Mouse (Mus musculus) naive thymus-derived CD4-positive, alpha-beta T cell, adult 2 months (primary cell): ENCODE results near the gene Slc51a.
"Not testable (repeated sequence)": the region's sequence is repeated elsewhere in the genome, so short reads cannot be mapped to it uniquely, and the experiment has no call there.

Experiments
- DNase-seq: peaks from one replicate; pipeline ENCODE4 v3.0.0-alpha.2; 2011; ENCODE audit warnings: low read depth

The Slc51a gene

DNA sequence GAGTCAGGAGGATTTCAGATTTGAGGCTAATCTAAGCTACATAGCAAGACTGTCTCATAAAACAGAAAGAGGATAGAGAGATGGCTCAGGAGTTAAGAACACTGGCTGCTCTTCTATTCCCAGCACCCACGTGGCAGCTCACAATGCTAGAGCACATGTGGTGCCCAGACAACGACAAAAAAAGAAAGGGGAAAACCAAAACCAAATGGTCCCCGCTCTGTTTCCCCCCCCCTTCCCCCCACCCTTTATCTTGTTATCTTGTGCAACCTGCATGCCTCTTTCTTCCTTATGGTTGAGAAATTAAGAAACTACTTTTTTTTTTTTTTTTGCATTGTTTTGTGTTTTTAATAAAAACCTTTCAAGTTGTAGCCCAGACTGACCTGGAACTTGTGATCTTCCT lies 19.2 kb downstream of the Slc51a start:
- no peak for DNase-seq

- DNase-seq = no peak
These were observed 22.8 kb downstream of the Slc51a start for GRCm38 (mm10) chr16:32464908-32465307.

GRCm38 (mm10) chr16:32463426-32463825 lies 24.3 kb downstream of the Slc51a start:
- DNase-seq = no peak

- no peak for DNase-seq
These were observed 24.7 kb downstream of the Slc51a start for GRCm38 (mm10) chr16:32462950-32463349.

GRCm38 (mm10) chr16:32461713-32462112 lies 26.0 kb downstream of the Slc51a start:
- DNase-seq = no peak

DNA sequence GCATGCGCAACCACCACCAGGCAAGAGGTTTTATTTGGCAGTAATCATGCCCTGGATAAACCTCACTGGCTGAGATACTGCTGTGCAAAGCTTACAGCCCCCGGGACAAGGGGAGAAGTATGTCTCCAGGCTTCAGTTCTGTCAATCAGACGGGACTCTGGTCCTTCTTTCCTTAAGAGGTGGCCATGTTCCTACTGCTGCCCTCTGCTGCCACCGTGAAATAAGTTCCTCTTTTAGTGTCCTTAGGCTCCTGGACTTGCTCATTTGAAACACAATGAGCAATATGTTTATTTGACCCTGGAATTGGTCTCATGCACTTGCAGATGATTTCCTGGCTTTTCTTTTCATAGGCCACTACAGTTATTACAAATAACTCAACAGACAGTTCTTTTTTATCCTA lies 27.2 kb downstream of the Slc51a start:
- DNase-seq = no peak

DNA sequence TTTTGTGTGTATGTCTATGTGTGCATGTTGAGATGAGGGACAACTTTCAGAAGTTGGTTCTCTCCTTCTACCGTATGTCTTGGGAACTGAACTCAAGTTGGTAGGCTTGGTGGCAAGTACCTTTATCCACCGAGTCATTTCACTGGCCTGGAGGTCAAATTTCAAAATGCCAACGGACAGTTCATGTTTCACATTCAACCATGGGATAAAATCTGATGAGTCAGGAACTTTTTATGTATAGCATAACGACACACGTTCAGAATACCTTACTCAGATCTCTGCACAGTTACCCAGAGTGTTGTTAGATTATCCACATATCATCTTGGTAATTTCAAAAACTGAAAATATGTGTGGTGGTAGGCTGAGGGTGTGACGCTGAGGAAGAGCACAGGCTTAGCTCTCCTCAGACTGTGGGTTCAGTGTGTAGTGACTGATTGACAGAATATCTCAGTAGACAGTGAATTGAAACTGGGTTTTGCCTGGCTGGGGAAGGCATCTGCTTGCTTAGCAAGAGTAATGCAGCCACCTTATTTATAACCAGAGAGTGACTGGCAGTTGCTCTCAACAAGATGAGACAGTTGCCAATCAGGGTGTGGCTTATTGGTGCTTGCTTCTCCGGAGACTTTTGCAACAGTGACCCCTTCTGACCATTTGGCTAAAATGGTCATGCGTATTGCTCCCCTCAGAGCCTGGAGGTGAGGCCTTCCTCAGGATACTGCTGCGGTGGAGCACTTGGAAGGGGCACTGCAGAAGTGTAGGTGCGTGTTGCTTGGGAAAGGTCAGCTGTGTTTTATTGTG lies 29.9 kb downstream of the Slc51a start:
- peak; percentile 27 for DNase-seq

- no peak for DNase-seq
These were observed 30.9 kb downstream of the Slc51a start for GRCm38 (mm10) chr16:32456761-32457160.

- DNase-seq = no peak
These were observed 31.6 kb downstream of the Slc51a start for GRCm38 (mm10) chr16:32456086-32456485.

DNA sequence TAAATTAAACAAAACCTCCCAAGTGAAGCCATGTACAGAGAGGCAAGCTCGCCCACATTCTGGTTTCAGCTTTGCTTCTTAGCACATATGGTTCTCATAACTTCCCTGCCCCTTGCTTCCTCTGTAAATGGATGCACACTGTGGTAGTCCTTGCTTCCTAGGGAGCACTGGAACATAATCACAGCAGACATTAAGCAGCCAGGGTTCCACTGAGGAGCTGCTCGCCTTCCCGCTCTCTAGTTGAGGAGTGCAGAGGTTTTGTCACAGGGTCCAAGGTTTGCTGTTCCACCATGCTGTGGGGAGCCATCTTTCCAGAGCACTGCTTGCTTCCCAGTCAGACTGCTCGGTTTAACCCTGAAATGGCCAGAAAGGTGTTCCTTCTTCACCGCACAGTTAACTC lies 33.0 kb downstream of the Slc51a start:
- no peak for DNase-seq

GRCm38 (mm10) chr16:32453102-32453501 lies 34.6 kb downstream of the Slc51a start:
- DNase-seq = no peak

GRCm38 (mm10) chr16:32450133-32450532 lies 37.5 kb downstream of the Slc51a start:
- no peak for DNase-seq

DNA sequence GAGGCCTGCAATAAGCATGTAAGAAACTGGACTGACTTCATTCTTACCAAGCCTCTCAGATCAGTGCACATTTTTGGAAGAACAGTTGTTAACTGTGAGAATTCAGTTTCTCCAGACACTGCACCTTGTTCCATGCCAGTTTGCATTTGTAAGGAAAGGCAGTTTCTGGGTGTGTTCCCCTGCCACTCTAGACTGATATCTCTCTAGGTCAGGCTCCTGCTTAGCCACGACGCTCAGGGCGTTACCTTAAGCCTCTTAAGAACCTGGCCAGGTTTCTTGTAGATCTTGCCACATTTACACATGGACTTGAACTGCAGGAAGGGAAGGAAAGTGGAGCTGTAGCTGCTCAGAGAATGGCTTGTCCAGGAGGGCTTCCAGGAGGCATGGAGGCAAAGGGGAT lies 38.0 kb downstream of the Slc51a start:
- no peak for DNase-seq

GRCm38 (mm10) chr16:32446563-32447138 lies 41.0 kb downstream of the Slc51a start:
- no peak for DNase-seq

DNA sequence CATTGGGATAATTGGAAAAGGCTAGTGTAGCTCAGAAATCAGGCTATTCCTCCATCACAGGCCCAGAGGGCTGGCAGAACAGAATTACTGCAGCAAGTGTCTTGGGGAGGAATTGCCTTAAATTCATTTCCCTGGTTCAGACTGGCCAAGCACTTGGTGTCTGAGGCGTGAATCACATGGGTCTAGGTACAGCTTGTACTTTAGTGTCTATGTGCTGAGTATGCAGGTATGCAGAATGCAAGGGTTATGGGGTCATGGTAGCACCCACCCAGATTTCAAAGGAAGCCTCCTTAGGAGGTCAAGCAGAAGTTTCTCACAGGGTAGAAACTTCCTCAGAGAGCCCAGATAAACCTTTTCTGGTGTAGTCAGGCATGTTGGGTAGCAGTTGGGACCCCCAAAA lies 42.1 kb downstream of the Slc51a start:
- DNase-seq = no peak

DNA sequence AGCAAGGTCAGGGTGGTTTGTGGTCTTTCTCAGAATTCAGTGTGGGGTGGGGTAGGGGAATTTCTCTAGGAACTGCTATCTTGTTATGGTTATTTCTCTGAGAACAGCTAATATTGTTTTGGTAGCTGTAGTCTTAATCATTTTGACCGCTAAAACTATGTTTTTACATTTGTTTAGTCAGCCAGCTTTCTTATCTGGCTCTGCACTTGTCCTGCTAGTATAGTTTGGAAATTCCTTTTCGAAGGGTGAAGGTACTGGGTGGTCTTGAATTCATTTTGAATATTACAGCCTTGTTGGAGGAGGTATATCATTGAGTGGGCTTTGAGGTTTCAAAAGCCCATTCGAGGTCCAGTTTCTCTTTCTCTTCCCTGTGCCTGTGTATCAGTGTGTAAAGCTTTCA lies 43.1 kb downstream of the Slc51a start:
- DNase-seq = not testable (repeated sequence)

- no peak for DNase-seq
These were observed 46.2 kb downstream of the Slc51a start for GRCm38 (mm10) chr16:32441432-32441831.

DNA sequence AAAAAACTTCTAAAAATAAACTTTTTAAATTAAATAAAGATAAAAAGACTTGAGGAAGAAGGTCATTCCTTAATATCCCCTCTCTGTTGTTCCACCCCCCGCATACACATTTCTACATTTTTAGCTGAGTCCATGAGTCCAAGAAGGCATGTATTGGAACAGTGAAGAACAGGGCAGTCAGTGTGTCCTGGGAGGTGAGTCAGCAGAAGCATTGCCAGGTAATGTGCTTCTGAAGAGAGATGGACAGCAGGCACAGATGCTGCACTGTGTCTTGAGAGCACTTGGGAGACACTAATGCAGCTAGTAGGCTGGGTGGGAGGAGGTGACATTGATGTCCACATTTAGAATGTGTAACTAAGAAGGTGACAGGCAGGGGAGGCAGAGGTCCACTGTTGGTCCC lies 50.4 kb downstream of the Slc51a start:
- DNase-seq = no peak

DNA sequence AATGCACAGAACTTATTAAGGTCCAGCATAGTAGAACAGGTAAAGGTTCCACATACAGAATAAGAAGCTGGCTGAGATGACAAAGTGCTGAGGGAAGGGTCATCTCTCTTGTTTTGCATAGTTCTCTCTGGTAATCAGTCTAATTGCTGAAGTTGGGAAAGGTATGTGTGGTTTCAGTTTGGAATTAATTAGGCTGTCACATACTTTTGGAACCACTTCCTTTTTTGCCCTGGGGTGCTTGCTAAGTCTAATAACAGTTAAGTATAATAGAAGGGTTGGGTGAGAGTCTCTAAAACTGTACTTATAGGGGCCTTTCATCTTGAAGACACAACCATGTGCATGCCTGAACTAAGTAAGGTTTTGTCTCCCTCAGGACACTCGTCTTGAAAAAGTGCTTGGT lies 51.0 kb downstream of the Slc51a start:
- no peak for DNase-seq

- no peak for DNase-seq
These were observed 53.0 kb downstream of the Slc51a start for GRCm38 (mm10) chr16:32434691-32435090.

DNA sequence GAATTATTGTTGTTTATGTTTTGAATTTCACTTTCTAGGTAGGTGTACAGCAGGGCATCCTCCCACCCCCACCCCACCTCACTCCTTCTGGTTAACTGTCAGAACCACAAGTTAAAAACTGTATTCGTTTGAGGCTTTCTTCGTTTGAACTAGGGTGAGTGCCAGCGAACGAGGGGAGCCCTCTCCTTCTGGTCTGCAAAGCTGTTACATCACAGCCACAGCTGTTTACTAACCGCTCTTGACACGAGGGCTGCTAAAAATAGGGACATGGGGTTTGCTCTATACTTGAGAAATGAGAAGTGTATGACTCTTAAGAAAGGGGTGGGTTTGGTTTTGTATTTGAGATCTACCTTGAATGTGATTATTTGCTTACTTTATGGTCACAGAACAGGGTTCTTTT lies 53.6 kb downstream of the Slc51a start:
- DNase-seq = peak; percentile 70

GRCm38 (mm10) chr16:32433138-32433537 lies 54.5 kb downstream of the Slc51a start:
- no peak for DNase-seq

DNA sequence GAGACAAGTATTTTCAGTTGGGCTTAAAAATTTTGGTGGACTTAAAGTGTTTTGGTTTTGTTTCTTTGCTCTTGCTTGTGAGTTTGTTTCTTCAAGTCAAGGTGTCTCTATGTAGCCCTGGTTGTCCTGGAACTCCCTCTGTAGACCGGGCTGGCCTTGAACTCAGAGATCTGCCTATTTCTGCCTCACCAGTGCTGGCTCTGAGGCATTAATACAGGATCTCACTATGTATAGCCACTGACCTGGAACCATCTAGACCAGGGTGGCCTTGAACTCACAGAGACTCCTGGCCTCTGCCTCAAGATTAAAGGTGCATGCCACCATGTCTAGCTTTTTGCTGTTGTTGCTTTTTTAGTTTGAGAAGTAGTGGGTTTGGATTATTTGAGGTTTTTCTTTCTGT lies 55.8 kb downstream of the Slc51a start:
- DNase-seq = no peak

- no peak for DNase-seq
These were observed 56.6 kb downstream of the Slc51a start for GRCm38 (mm10) chr16:32431047-32431591.
